Mouse (Mus musculus) small intestine, adult 2 months (tissue): ENCODE results near the gene Smc3.

Experiments
- CTCF ChIP-seq: fragments of 200-500 bp; IDR thresholded peaks from 2 replicates; pipeline ENCODE4 v1.5.1; 2012; ENCODE audit warnings: low read depth, mild to moderate bottlenecking, control low read depth, inconsistent platforms, low read length, moderate library complexity, mixed read lengths; ENCODE audit not compliant: insufficient replicate concordance, insufficient read length; ENCODE audit errors: extremely low read depth
- POLR2A ChIP-seq: fragments of 200-500 bp; IDR thresholded peaks from 2 replicates; pipeline ENCODE4 v1.6.1; 2012; ENCODE audit warnings: low read depth, mild to moderate bottlenecking, control low read depth, inconsistent platforms, low read length, moderate library complexity

DNA sequence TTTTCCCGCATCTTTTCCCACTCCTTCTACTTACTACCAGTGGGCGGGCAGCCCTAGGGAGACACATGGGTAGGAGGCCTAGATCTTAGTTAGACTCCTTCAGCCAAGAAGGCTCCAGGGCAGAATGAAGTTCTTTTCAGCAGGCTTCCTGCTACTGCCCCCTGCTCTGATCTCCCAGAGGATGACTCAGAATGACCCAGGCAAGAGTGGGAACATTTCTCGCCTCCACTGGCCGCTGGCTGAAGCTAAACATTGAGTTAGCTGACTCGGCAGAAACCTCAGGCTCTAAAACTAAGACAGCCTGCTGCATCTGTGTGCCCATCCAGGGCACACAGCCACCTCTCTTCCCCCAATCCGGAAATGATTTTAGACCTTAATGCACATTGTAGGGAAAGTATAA, 47.4 kb upstream of the Smc3 start:
- TF ChIP-seq POLR2A (no peak), CTCF (no peak)
